Mouse (Mus musculus): ENCODE measurements at regions not wholly inside any gene's neighbourhood (a gene's known extent, or its start where the extent isn't known, plus 50 kb on each side); places are given as distances from the start of the nearest gene placed in this dataset.

- no peak overlapping the region for H3K4me3 ChIP-seq (ENCODE audit: low read depth, low read length)
- no peak for ATAC-seq (replicated peaks; ENCODE audit: low FRiP score)
- H3K36me3 ChIP-seq (ENCODE audit: control insufficient read depth, insufficient read depth, low read length): no peaks in the 10 kb centered on the region
- no peaks in the 10 kb centered on the region for H3K9me3 ChIP-seq (ENCODE audit: control insufficient read depth, low read length)
- no peak for DNase-seq (ENCODE audit: low spot score)
- WGBS: 60% methylated on average over 6 of the region's 6 CpGs
- H3K27me3 ChIP-seq (replicated peaks; ENCODE audit: control insufficient read depth, insufficient read depth, low read length): no peaks in the 10 kb centered on the region
- H3K9ac ChIP-seq (ENCODE audit: low read depth, low read length): no peak overlapping the region
- no peak overlapping the region for H3K27ac ChIP-seq (ENCODE audit: low read depth, low read length)
- no peak overlapping the region for H3K4me2 ChIP-seq
- H3K4me1 ChIP-seq (replicated peaks; ENCODE audit: control insufficient read depth, insufficient read depth, low read length): no peaks in the 10 kb centered on the region
These were observed 709.7 kb downstream of the Diaph3 start for GRCm38 (mm10) chr14:86431215-86431816.

DNA sequence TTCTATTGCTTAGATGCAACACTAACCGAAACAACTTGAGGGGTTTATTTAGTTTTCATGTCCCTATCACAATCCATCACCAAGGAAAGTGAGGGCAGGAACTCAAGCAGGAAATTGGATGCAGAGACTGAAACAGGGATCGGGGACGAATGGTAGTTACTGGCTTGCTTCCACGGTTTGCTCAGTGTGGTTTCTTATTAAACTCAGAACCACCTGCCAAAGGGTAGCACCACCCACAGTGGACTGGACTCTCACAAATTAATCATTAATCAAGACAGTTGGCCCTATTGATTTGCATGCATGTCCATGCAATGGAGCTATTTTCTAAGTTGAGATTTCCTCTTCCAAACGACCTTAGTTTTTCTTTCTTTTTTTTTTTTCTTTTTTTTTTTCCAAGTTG is 719.2 kb downstream of the Diaph3 start:
- H3K9me3 ChIP-seq (ENCODE audit: control insufficient read depth, low read length): no peaks in the 10 kb centered on the region
- no peaks in the 10 kb centered on the region for H3K4me1 ChIP-seq (replicated peaks; ENCODE audit: control insufficient read depth, insufficient read depth, low read length)
- ATAC-seq (replicated peaks; ENCODE audit: low FRiP score) (no peak), DNase-seq (ENCODE audit: low spot score) (no peak)
- no peaks in the 10 kb centered on the region for H3K27me3 ChIP-seq (replicated peaks; ENCODE audit: control insufficient read depth, insufficient read depth, low read length)
- WGBS: 75% methylated on average over 5 of the region's 5 CpGs
- no peak overlapping the region for H3K4me2 ChIP-seq
- no peak overlapping the region for H3K4me3 ChIP-seq (ENCODE audit: low read depth, low read length)
- no peak overlapping the region for H3K9ac ChIP-seq (ENCODE audit: low read depth, low read length)
- H3K27ac ChIP-seq (ENCODE audit: low read depth, low read length): no peak overlapping the region
- H3K36me3 ChIP-seq (ENCODE audit: control insufficient read depth, insufficient read depth, low read length): no peaks in the 10 kb centered on the region

DNA sequence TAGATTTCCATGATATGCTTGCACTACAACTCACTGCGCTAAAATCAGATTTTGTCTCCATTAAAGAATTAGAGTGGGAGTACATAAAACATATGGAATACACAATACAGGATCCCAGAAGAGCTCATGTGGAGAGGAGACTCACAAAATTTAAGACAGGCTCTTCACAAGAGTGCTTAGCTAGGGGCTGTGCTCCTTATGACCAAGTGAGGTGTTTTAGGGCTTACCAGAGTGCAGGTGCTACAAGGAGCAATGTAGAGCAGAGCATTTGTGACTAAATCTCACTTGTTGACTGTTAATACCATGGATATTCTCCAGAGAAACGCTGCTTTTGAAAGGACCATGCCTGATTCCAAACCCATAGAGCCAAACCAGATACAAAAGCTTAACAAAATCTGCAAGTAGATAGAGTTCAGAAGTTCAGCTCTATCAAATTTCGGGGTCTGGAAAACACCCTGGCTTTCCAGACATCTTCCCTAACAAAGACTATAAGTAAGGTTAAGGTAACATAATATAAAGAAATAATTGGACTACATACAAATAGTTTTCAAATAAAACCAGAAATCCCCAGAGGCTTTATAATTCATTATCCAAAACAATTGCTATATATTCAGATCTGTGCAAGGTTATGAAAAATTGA is 721.0 kb downstream of the Diaph3 start:
- no peak overlapping the region for H3K27ac ChIP-seq (ENCODE audit: low read depth, low read length)
- H3K4me3 ChIP-seq (ENCODE audit: low read depth, low read length): no peak overlapping the region
- H3K36me3 ChIP-seq (ENCODE audit: control insufficient read depth, insufficient read depth, low read length): no peaks in the 10 kb centered on the region
- ATAC-seq (replicated peaks; ENCODE audit: low FRiP score) (no peak), DNase-seq (ENCODE audit: low spot score) (no peak)
- H3K9ac ChIP-seq (ENCODE audit: low read depth, low read length): no peak overlapping the region
- WGBS: 73% methylated on average over 3 of the region's 3 CpGs
- H3K27me3 ChIP-seq (replicated peaks; ENCODE audit: control insufficient read depth, insufficient read depth, low read length): no peaks in the 10 kb centered on the region
- no peaks in the 10 kb centered on the region for H3K9me3 ChIP-seq (ENCODE audit: control insufficient read depth, low read length)
- no peak overlapping the region for H3K4me2 ChIP-seq
- no peaks in the 10 kb centered on the region for H3K4me1 ChIP-seq (replicated peaks; ENCODE audit: control insufficient read depth, insufficient read depth, low read length)

GRCm38 (mm10) chr14:86396876-86397275 is 744.2 kb downstream of the Diaph3 start:
- Histone ChIP-seq H3K27ac (ENCODE audit: low read depth, low read length) (no peak overlapping the region), H3K4me3 (ENCODE audit: low read depth, low read length) (no peak overlapping the region), H3K4me2 (no peak overlapping the region), H3K36me3 (ENCODE audit: control insufficient read depth, insufficient read depth, low read length) (no peaks in the 10 kb centered on the region), H3K9ac (ENCODE audit: low read depth, low read length) (no peak overlapping the region), H3K4me1 (replicated peaks; ENCODE audit: control insufficient read depth, insufficient read depth, low read length) (no peaks in the 10 kb centered on the region), H3K27me3 (replicated peaks; ENCODE audit: control insufficient read depth, insufficient read depth, low read length) (peaks cover 10% of the 10 kb centered on the region; the same call in 1 of the 2 replicates), H3K9me3 (ENCODE audit: control insufficient read depth, low read length) (no peaks in the 10 kb centered on the region)
- WGBS: 81% methylated on average over 3 of the region's 3 CpGs
- ATAC-seq (replicated peaks; ENCODE audit: low FRiP score) (no peak), DNase-seq (ENCODE audit: low spot score) (no peak)

GRCm38 (mm10) chr14:86395951-86396361 is 745.1 kb downstream of the Diaph3 start:
- Histone ChIP-seq H3K4me2 (no peak overlapping the region), H3K9me3 (ENCODE audit: control insufficient read depth, low read length) (no peaks in the 10 kb centered on the region), H3K4me1 (replicated peaks; ENCODE audit: control insufficient read depth, insufficient read depth, low read length) (no peaks in the 10 kb centered on the region), H3K27me3 (replicated peaks; ENCODE audit: control insufficient read depth, insufficient read depth, low read length) (peaks cover 10% of the 10 kb centered on the region; the same call in 1 of the 2 replicates), H3K4me3 (ENCODE audit: low read depth, low read length) (no peak overlapping the region), H3K27ac (ENCODE audit: low read depth, low read length) (no peak overlapping the region), H3K36me3 (ENCODE audit: control insufficient read depth, insufficient read depth, low read length) (no peaks in the 10 kb centered on the region), H3K9ac (ENCODE audit: low read depth, low read length) (no peak overlapping the region)
- ATAC-seq (replicated peaks; ENCODE audit: low FRiP score): no peak
- no peak for DNase-seq (ENCODE audit: low spot score)
- WGBS: 20% methylated on average over 9 of the region's 9 CpGs

DNA sequence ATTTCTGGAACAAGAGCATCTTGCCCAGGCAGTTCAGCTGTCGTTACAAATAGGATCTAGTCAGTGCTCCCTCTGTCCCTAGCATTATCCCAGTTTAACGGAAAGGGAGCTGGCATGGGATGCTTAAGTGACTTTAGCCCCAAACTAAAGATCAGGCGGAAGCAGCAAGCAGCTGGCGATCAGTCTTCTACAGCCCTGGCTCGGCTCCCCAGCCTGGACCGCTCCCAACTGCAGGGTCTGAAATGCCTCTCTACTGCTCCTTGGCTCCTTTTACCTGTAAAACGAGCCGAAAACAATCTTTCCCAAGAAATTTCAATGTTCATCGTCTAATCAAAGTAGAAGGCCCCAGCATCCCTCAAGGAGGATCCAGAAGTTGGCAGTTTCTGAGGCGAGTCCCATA is 745.5 kb downstream of the Diaph3 start:
- Histone ChIP-seq H3K4me3 (ENCODE audit: low read depth, low read length) (no peak overlapping the region), H3K4me2 (no peak overlapping the region), H3K4me1 (replicated peaks; ENCODE audit: control insufficient read depth, insufficient read depth, low read length) (no peaks in the 10 kb centered on the region), H3K27me3 (replicated peaks; ENCODE audit: control insufficient read depth, insufficient read depth, low read length) (peaks cover 10% of the 10 kb centered on the region; the same call in 1 of the 2 replicates), H3K9me3 (ENCODE audit: control insufficient read depth, low read length) (no peaks in the 10 kb centered on the region), H3K27ac (ENCODE audit: low read depth, low read length) (no peak overlapping the region), H3K9ac (ENCODE audit: low read depth, low read length) (no peak overlapping the region), H3K36me3 (ENCODE audit: control insufficient read depth, insufficient read depth, low read length) (no peaks in the 10 kb centered on the region)
- ATAC-seq (replicated peaks; ENCODE audit: low FRiP score) (no peak), DNase-seq (ENCODE audit: low spot score) (no peak)
- WGBS: 39% methylated on average over 10 of the region's 10 CpGs

DNA sequence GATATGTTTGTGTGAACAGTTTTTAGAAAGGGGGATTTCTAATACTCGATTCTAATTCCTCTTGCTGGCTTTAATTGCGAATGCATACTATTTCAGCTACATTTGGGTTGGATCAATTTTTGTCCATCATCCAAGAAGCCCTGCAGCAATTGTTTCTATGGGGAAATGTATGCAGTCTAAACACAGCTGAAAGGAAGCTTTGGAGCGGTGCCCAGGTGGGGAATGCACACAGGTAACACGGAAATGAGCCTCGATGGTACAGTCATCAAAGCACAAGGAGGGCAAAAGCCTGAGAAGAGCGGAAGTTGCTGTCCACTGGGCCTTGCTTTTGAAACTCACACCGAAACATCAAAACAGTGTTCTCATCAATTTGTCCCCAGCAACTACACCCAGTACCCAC is 746.0 kb downstream of the Diaph3 start:
- H3K4me3 ChIP-seq (ENCODE audit: low read depth, low read length): no peak overlapping the region
- H3K27ac ChIP-seq (ENCODE audit: low read depth, low read length): no peak overlapping the region
- H3K4me1 ChIP-seq (replicated peaks; ENCODE audit: control insufficient read depth, insufficient read depth, low read length): no peaks in the 10 kb centered on the region
- no peaks in the 10 kb centered on the region for H3K9me3 ChIP-seq (ENCODE audit: control insufficient read depth, low read length)
- H3K9ac ChIP-seq (ENCODE audit: low read depth, low read length): no peak overlapping the region
- no peaks in the 10 kb centered on the region for H3K36me3 ChIP-seq (ENCODE audit: control insufficient read depth, insufficient read depth, low read length)
- ATAC-seq (replicated peaks; ENCODE audit: low FRiP score) (no peak), DNase-seq (ENCODE audit: low spot score) (no peak)
- no peak overlapping the region for H3K4me2 ChIP-seq
- peaks cover 10% of the 10 kb centered on the region; the same call in 1 of the 2 replicates for H3K27me3 ChIP-seq (replicated peaks; ENCODE audit: control insufficient read depth, insufficient read depth, low read length)
- WGBS: 70% methylated on average over 7 of the region's 7 CpGs

GRCm38 (mm10) chr14:86385136-86385535 is 755.9 kb downstream of the Diaph3 start:
- ATAC-seq (replicated peaks; ENCODE audit: low FRiP score): no peak
- no peak overlapping the region for H3K4me3 ChIP-seq (ENCODE audit: low read depth, low read length)
- H3K36me3 ChIP-seq (ENCODE audit: control insufficient read depth, insufficient read depth, low read length): no peaks in the 10 kb centered on the region
- no peak overlapping the region for H3K9ac ChIP-seq (ENCODE audit: low read depth, low read length)
- no peak overlapping the region for H3K27ac ChIP-seq (ENCODE audit: low read depth, low read length)
- DNase-seq (ENCODE audit: low spot score): no peak
- 77% methylated on average over 6 of the region's 6 CpGs for WGBS
- no peaks in the 10 kb centered on the region for H3K4me1 ChIP-seq (replicated peaks; ENCODE audit: control insufficient read depth, insufficient read depth, low read length)
- no peaks in the 10 kb centered on the region for H3K9me3 ChIP-seq (ENCODE audit: control insufficient read depth, low read length)
- no peak overlapping the region for H3K4me2 ChIP-seq
- no peaks in the 10 kb centered on the region for H3K27me3 ChIP-seq (replicated peaks; ENCODE audit: control insufficient read depth, insufficient read depth, low read length)

DNA sequence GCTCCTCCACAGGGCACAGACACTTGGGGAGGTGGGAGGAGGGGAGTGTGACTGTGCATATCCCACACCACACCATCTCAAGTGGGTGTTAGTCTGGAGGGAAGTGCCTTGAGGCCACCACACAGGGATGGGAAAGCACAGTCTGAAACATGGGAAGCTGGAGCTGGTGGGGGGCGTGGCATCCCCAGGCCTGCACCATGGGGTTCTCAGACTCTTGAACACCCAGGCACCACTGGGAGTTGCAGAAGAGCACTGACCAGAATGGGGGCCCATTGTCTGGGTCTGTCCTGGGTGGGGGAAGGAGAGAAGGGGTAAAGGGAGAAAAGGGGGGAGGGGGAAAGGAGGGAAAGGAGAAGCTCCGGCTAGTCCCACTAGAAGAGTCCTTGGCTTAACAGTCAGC is 776.0 kb downstream of the Diaph3 start:
- Histone ChIP-seq H3K4me3 (ENCODE audit: low read depth, low read length) (no peak overlapping the region), H3K36me3 (ENCODE audit: control insufficient read depth, insufficient read depth, low read length) (no peaks in the 10 kb centered on the region), H3K4me2 (no peak overlapping the region), H3K9ac (ENCODE audit: low read depth, low read length) (no peak overlapping the region), H3K27ac (ENCODE audit: low read depth, low read length) (no peak overlapping the region), H3K4me1 (replicated peaks; ENCODE audit: control insufficient read depth, insufficient read depth, low read length) (no peaks in the 10 kb centered on the region), H3K9me3 (ENCODE audit: control insufficient read depth, low read length) (no peaks in the 10 kb centered on the region), H3K27me3 (replicated peaks; ENCODE audit: control insufficient read depth, insufficient read depth, low read length) (no peaks in the 10 kb centered on the region)
- no peak for ATAC-seq (replicated peaks; ENCODE audit: low FRiP score)
- no peak for DNase-seq (ENCODE audit: low spot score)
- WGBS: 80% methylated on average over 2 of the region's 2 CpGs

All from liver, embryonic 11.5 days (tissue).